Mouse (Mus musculus) C2C12 (cell line): ENCODE measurements around the gene Lrrc72.

Source experiments
- CTCF ChIP-seq: IDR thresholded peaks from one replicate; pipeline ENCODE4 v1.5.1; 2011; ENCODE audit not compliant: control insufficient read depth, insufficient read depth, insufficient read length
- FOSL1 ChIP-seq: IDR thresholded peaks from one replicate; pipeline ENCODE4 v1.8.0; 2011; ENCODE audit warnings: mild to moderate bottlenecking, low read length; ENCODE audit not compliant: poor library complexity, insufficient read depth, severe bottlenecking
- MAX ChIP-seq: IDR thresholded peaks from one replicate; pipeline ENCODE4 v1.6.1; 2011; ENCODE audit warnings: mild to moderate bottlenecking, control low read depth
- MYOD1 ChIP-seq: IDR thresholded peaks from one replicate; pipeline ENCODE4 v1.6.1; 2011; ENCODE audit warnings: low read depth; ENCODE audit not compliant: control insufficient read depth, insufficient read length
- MYOG ChIP-seq: IDR thresholded peaks from one replicate; pipeline ENCODE4 v1.6.1; 2011; ENCODE audit not compliant: control insufficient read depth, insufficient read length; ENCODE audit errors: extremely low read depth
- USF1 ChIP-seq: IDR thresholded peaks from one replicate; pipeline ENCODE4 v1.6.1; 2011; ENCODE audit warnings: low read depth, mild to moderate bottlenecking, control low read depth, moderate library complexity

DNA sequence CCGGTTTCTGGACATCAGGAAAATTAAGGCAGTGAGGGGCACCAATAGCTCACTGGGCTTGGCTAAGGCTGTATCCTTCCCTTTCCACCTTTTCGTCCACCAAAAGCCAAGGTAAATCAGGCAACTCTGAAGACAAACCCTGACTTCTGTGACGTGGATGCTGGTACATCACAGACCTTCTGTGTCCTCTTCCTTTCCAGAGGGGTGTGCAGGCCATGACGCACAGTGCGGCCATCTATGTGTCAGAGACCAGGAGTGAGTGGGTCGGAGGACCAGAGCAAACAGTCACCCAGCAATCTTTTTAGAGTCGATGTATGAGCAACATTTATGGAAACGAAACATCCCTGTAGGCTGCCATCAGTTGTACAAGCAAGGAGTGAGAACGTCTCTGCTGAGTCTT is at the start of gene Lrrc72:
- no peak for TF ChIP-seq CTCF
- no peak for TF ChIP-seq USF1
- TF ChIP-seq MAX = no peak
- no peak for TF ChIP-seq MYOG
- no peak for TF ChIP-seq MYOD1
- TF ChIP-seq FOSL1 = no peak
